Mouse (Mus musculus) monocyte, adult 5-6 weeks (primary cell): ENCODE data around the gene Agfg2. TPM values are rescaled to one million over a fixed set of nuclear protein-coding genes. Genes with fewer than 3 reads are reported as not detected.
"Not testable (repeated sequence)": the region's sequence is repeated elsewhere in the genome, so short reads cannot be mapped to it uniquely, and the experiment has no call there.

Experiments used
- ATAC-seq: fragments of 153-309, 156-312 bp; replicated peaks from 2 replicates; pipeline ENCODE4 v1.8.0; 2017; ENCODE audit warnings: mild to moderate bottlenecking; ENCODE audit not compliant: low TSS enrichment, insufficient number of reproducible peaks, severe bottlenecking, poor library complexity, low FRiP score
- total RNA-seq: library from RNA; stranded (forward); fragments of 200-1000, 200-491, 200-594 nt; gene quantifications from 3 replicates; pipeline ENCODE4 v1.2.3, GENCODE M21; 2017

Agfg2 gene
- 7.7 to 11.8 TPM (median 9.0 TPM) in 3 replicates for total RNA-seq

DNA sequence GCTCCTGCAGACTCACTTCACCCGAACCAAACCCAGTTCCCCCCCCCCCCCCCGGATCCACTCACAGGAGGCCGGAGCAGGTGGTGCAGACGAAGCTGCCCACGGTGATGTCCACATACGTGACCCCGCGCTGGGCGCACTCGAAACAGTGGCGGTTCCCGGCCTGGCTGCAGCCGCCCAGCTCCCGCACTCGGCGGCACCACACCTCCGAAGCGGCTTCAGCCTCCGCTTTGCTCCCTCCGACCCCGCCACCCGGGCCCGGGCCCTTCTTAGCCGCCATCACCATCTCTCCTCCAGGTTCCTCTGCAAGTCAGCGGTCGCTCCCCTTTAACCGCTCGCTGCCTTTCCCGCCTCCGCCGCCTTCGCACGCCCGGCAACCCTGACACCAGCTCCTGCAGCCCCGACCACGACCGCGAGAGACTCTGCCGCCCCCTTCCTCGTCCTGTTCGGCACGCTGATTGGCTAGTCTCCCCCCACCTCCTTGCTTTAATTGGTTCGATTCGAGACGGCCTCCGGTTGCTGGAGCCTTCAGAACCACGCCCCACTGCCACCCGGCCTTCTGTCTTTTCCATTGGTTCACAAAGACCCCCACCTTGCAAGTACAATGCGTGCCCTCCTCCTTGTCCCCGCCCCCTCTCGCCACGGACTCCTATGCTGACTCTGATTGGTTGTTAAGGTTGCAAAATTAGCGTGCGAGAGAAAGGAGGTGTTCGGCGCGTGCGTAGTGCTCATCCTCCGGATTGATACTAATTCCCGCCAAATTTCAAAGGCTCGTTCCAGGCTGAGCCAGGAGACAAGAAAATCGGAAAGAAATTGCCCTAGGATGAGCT is at the start of gene Agfg2:
Gene Agfg2, minus strand, starts transcription at position 433 of the 830 bp plus-strand sequence.
- ATAC-seq: peak; percentile 98

DNA sequence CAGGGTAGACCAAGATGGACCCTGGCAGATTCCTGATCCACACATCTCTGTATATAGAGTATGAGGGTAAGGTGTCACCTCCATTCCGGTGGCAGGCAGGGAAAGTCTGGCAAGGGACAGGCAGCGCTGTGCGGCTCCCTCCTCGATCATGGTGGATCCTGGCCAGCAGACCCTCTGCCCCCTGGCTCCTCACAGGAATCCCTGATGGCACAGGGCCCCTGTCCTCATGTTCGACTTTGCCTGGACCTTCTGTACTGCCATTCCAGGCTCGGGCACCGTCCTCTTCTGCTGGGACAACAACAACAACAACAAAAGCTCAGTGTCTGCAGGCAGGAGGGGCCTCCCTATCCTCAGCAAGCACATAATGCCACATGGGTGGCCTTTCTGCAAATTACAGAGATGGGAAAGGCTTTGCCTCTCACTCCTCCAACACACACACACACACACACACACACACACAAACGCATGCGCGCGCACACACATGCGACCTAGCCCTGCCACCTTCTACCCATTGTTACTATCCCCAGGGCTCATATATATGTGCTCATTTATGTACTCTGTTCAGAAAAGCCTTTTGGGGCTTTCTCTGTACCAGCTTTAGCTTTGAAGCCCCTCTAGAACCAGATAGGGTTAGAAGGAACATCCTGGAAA is 49.2 kb upstream of the Agfg2 start:
- ATAC-seq: no peak

DNA sequence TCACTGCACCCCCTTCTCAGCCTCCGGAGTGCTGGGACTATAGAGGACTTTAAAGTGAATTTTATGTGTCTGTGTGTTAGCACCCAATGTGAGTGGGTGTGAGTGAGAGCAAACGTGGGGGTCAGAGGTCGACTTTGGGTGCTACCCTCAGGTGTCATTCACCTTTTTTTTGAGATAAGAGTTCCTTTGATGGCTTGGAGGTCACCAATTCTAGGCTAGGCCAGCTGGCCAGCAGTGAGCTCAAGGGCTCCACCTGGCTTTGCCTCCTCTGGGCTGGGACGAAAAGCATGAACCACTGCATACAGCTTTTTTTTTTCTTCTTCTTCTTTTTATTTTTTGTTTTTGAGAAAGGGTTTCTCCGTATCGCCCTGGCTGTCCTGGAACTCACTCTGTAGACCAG is 42.2 kb upstream of the Agfg2 start:
- no peak for ATAC-seq

DNA sequence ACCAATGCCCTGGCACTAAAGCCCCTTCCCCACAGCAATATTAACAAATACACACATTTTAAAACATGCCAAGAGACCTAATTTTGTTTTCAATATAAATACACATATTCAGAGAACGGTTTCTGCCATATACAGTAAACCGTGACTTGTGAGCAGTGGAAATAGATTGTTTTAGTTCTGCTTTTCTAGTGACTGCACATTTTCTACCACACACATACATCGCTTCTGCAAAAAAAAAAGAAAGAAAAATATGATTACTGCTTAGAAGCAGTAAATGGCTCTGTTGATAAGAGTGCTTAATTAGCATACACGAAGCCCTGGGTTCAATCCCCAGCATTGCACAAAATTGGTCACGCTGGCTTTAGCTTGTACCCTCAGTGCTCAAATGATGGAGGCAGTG is 39.3 kb upstream of the Agfg2 start:
- ATAC-seq: 0 out of 2 replicates have a peak, but pooled peaks have one; percentile 47

DNA sequence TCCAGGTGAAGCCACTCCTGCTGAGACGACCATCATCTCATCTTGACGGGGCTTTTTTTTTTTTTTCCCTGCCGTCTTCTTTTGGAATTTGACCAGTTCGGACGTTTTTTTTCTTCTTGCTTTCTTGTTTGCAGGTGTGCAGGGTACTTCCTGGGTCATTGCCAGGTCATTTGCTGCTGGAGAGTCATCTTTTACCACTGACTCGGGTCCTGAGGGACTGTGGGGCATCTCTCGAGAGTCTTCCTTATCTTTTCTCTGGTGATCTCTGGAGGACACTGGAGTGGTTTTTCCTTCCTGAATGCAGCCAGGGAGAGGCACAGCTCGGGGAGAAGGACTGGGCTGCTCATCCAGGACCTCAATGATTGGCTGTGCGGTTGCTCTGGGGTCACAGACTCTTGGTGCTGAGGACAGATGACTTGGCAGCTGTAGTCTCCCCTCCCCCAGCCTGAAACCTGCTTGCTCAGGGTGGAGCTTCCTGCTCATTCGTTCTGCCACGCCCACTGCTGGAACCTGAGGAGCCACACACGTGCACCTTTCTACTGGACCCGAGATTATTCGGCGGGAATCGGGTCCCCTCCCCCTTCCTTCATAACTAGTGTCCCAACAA is 36.1 kb upstream of the Agfg2 start:
- ATAC-seq: not testable (repeated sequence)

DNA sequence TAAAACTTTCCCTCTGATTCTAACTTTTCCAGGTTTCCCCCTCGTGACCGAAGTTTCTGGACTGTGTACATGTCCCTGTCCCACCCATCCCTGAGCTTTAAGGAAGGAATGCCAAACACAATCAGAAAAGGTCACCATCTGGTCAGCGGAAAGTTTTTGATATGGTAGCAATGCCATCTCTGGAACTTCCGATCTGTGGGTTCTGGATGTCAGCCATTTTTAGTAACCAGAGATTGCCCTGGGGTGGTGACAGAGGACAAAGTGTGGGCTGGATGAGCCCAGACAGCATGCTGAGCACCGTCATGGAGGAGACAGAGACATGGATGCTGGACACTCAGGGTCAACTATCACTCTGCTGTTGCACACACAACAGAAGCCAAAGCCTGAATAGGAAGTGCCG is 34.6 kb upstream of the Agfg2 start:
- no peak for ATAC-seq

DNA sequence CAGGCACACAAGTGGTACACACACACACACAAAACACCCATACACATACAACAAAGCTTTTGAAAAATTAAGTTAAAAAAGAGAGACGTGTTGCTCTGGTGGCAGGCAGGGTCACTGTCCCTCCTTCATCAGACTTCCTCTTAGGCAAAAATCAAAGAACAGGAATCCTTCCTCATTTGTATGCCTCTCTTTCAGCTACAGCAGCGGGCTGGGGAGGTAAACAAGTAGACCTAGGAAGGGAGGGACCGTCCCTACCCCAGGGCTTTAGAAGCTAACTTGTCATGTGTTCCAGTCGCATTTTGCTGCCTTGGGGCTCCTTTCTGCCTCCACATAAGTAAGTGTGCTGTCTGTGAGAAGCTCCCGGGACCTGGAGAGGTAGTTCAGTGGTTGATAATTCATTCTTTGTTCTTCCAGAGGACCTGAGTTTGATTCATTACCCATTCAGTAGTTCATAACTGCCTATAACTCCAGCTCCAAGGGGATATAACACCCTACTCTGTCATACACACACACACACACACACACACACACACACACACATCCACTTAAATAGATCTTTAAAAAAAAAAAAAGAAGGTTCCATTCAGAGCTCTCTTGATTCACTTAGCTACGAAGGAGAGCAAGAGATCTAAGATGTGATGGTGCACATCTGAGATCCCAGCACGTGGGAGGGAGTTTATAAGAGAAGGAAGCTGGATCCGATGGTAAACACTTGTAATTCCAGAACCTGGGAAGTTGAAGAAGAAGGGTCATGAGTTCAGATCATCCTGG is 33.7 kb upstream of the Agfg2 start:
- peak; percentile 89 for ATAC-seq

DNA sequence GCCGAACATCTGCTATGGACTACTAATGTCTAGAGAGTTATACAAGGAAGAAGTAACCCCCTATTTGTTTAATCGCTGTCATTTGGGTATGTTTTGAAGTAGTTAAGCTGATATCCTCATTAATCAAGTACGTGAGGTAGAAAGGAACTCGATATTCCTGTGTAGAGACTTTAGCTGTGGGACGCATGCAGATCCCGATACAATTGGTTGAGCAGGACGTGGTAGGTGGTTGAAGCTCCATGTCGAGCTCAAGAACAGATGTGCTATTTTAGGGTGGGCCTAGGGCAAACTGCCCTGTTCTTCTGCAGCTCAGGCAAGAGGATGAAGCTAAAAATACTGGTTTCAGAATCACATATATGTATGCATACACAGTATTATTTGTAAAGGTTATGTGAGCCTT is 31.2 kb upstream of the Agfg2 start:
- no peak for ATAC-seq

DNA sequence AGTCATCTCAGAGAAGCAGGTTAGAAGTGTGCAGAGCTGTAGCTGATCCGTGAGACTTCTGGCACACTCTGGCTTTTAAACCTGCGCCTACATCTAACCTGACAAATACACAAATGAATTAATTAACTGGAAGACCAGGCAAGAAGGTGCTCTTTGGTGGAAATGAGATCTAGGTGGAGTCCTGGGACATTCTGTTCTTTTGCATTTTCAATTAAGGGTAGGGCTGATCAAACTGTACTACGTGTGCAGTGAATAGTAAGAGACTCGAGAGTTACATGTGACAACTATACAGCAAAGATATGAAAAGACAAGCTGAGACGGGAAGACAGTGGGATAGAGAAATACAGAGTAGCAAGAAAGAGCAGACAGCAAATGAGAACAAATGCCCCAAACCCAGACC is 28.9 kb upstream of the Agfg2 start:
- no peak for ATAC-seq

DNA sequence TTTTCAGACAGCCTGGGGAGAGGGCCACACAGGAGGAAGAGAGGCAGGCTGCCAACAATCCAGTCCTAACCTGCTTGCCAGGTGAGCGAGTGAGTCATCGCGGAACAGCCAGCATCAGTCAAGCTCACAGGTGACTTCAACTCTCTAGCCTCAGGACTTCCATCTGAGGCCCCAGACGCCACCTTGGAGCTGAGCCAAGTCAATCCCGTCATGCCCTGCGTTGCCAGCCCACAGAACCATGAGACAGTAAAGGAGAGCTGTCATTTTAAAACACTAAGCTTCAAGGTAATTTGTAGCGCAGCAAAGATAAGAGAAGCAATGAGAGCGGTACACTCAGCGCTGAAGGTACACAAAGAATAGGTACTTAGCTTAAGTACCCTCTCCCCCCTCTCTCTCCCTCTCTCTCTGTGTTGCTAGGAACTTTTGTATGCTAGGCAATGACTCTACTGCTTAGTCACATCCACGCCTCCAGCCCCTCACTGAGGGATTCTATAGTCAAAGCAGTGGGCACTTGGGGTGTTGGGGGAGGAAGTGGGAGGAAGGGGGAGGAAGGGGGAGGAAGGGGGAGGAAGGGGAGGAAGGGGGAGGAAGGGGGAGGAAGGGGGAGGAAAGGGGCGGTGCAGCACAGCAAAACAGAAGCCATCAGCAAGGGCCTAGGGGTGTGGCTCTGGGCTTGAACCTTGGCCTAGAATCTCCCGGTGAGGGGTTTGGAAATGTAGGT is 22.5 kb upstream of the Agfg2 start:
- ATAC-seq: peak; percentile 67

DNA sequence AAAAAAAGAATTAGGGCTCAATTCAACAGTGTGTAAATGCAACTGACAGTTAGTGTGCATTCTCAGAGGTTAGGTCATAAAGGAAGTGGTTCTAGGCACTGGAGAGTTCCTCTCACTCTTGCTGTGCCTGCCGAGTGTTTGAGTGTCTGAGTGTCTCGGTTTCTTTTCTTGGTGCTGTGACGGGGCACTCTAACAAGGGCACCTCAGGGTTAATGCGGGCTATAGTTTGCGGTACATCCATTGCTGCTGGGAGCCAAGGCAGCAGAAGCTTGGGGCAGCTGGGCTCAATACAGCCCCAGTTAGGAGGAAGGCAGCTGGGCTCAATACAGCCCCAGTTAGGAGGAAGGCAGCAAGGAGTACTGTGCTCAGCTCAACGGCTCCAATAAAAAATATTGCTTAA is 20.7 kb upstream of the Agfg2 start:
- peak; percentile 51 for ATAC-seq

DNA sequence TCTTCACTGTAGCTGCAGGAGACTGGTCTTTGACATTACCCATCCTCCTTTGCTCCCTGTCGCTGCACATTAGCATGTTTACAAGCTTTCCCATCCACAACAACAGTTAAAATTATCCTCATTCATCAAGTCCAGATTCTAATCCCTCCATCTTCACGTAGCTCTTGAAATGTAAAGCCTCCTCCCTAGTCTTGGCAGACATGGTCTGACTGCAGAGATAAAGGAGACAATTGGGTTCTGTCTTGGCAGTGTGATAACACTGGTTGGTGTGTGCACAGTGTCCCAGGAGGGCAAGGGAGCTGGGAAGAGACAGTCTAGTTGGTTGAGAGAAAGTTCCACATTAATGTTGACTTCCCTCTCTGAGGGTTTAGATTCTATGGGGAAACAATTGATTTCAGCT is 15.3 kb upstream of the Agfg2 start:
- ATAC-seq: no peak

DNA sequence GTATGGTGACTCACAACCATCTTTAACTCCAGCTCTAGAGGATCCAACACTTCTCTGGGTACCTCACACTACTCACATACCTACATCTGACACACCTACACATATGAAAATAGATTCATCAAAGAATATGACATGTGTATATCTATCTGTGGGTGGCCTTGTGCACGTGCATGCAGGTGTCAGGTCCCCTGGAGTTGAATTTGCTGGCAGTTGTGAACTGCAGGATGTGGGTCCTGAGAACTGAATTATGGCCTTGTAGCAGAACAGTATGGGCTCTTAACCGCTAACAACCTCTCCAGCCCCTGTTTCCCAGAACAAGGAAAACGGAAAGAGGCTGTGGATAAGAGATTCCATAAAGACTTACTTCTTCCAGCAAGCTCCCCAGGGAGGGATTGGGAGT is 14.6 kb upstream of the Agfg2 start:
- ATAC-seq: no peak

DNA sequence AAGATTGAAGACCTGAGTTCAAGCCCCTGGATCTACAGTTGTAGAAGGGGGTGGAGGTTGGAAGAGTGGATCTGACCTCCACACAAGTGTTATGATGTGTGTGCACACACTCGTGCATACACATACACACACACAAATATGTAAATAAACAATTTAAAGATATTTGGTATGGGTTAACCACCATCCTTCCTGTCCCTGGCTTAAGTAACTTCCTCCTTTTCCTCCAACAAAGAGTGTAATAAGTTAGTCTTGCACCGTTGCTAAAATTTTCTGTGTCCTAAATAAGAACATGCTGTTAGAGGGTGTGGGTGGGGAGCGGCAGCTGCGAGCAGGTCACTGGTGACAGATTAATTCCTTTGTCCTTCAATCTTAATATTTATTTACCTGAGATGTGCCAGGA is 11.4 kb upstream of the Agfg2 start:
- peak; percentile 56 for ATAC-seq

DNA sequence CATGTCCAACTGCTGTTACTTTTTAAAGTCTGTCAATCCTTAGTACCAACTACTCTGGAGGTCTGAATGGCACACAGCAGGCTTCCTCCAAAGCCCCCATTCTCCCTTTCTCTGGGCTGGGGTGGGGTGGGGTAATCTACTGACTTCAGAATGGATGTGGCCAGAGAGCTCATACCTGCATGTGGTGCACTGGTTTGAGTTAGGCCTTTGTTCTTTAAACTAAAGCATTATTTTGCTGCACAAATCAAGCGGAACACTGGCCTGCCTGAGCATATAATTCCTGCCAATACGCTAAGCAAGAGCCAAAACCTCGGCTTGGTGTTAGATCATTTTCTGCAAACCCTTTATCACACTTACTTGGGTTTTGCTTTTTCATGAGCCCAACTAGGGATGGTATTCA is 10.3 kb upstream of the Agfg2 start:
- ATAC-seq: no peak

DNA sequence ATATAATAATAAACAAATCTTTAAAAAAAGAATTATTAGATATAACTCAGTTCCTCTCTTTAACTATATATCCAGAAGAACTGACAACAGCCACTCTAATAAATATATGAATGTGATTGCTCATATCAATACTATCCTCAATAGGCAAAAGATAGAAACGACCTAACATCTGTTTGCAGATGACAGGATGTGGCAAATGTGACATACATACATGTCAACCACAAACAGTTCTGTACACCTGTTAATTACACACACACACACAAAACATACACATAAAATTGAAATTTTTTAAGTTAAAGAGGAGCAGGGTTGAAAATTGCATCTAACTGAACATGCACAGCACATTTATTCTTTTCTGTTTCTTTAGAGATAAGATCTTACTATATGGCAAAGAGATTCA is 7.4 kb upstream of the Agfg2 start:
- no peak for ATAC-seq

DNA sequence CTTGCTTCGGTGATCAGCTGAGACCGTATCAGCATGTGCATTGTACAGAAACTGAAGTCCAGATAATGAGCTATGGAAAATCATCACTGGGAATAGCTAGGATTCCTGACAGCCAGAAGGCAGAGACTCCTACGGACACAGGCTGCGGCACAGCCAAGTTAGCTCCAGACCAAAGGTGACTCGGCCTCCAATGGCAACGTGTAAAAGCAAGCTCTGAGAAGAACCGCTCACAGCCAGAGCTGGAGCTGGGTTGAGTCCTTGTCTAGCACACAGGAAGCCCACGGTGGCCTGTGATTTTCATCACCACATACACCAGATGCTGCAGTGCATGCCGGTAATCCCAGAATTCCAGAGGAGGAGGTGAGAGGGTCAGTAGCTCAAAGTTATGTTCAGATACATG is 6.0 kb upstream of the Agfg2 start:
- ATAC-seq: no peak

DNA sequence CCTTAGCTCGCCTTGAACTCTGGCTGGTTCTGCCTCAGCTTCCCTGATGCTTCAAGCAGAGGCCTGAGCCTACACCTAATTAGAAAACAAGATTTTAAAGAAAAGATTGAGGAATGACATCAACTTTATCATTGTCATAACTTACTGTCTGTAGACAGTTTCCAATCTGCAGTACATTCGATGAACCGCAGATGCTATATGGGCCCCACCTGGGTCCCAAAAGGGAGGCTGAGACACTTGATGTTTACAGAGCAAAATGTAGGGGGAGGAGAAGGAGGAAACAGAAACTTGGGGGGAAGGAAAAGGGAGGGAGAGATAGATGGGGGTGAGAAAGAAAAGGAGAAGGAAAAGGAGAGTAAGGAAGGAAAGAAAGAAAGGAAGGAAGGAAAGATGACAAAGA is 5.4 kb upstream of the Agfg2 start:
- ATAC-seq: no peak
